Mouse (Mus musculus) adrenal gland, postnatal 4 days (tissue): Measurements from ENCODE around the gene Ucma. TPM values are rescaled to one million over a fixed set of nuclear protein-coding genes. Genes with fewer than 3 reads are reported as not detected.
A peak's percentile ranks its signal among the peaks of the same experiment; 100 is the strongest.

ENCODE experiments used
- DNase-seq, 2 experiments: peaks; one replicate each; pipeline ENCODE4 v3.0.0; 2021 to 2022; ENCODE audit warnings: low spot score in 2 of 2, mixed read lengths in 2 of 2
- total RNA-seq, 2 experiments: library from RNA; stranded (reverse); gene quantifications; 2 replicates each; pipeline ENCODE4 v1.2.3; 2021

Ucma gene
- total RNA-seq, 2 experiments from 2014 or later = not detected

DNA sequence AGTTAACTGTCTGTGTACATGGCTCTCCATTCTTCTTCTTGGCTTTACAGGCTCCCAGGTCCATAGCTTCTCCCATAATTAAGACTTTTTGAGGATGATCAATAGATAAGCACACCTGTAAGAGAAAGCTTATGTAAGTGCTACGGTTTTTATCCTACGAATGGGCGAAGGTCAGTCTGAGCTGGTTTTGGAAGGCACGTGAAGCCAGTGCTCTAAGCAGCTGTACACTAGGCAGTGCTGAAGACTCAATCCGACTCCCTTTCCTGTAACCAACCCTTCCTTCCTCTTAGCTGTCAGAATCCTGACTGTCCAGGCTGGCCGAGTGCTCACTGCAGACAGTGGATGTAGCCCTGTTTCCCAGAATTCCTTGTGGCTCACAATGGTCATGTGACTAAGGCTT lies 25.3 kb downstream of the Ucma start:
- DNase-seq = no peak

DNA sequence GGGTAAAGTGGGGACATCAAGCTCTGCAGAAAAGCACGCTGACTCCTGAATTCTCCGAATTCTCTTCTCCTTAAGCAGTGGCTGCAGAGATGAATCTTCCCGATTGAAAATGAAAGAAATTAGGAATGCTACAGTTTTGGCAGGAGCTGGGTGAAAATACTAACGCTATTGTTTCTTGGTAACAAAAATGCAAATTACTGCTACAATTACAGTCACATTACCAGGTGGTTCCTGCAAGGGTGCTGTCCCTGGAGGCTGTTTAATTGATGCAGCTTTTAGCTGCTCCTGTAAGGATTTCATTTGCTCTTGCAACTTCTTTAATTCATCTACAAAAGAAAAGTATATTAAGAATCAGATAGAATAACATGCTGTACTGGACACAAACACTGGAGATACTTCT lies 31.2 kb downstream of the Ucma start:
- DNase-seq = no peak

DNA sequence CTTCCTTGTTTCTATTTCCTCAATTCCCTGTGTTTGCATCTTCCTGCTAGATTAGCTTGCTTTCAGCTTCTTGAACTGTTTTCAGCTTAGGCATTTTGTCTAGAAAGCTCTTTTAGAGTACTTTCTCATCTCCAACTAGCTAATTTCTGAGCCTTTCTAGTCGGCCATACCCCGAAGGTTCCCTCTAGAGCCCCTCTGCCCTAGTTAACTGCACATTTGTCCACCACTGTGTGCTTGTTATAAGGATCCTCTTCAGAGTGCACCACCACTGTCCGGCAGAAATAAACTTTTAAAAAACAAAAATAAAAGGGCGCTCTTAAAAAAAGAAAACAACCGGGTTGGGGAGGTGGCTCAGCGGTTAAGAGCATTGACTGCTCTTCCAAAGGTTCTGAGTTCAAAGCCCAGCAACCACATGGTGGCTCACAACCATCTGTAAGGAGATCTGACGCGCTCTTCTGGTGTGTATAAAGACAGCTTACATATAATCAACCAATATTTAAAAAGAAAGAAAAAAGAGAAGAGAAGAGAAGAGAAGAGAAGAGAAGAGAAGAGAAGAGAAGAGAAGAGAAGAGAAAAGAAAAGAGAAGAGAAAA lies 36.1 kb downstream of the Ucma start:
- no peak for DNase-seq

DNA sequence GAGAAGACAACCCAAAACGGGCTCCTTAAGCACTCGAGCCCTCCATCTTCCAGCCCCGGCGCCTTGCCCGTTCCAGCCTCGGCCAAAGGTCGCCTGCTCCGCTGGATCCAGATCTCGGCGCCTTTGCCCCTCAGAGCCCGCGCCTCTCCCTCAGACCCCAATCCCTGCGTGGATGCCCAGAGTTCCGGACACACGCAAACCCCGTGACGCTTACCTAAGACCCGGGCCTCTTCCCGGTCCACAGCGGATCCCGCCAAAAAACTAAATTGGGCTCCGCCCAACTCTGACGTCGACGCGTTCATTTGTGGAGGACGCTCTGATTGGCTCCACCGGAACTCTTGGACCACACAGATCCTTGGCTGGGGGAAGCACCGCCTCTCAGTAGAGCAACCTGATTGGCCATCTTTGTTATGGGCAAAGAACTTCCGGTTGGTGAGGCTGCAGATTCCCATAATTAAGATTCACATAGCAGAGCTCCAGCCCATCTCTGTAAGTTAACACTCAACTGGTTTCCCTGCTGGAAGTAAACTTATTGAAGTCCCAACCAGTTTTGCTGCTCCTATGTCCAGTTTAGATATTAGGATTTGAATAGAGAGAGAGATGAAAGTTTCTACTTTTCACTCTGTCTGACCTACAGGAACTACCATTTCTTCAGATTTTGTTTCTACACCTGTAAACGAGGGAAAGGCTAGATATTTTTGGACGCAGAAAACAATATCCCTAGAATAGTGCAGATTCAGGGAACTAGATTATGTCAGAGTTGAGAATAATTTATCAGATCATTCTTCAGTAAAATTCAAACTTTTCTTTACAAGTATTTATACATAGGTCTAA lies 36.8 kb downstream of the Ucma start, which contains the start of gene Mcm10:
Mcm10 (minus strand) TSS at position 301 of the 834 bp plus-strand sequence.
- DNase-seq = peak; percentile 74 to 79

DNA sequence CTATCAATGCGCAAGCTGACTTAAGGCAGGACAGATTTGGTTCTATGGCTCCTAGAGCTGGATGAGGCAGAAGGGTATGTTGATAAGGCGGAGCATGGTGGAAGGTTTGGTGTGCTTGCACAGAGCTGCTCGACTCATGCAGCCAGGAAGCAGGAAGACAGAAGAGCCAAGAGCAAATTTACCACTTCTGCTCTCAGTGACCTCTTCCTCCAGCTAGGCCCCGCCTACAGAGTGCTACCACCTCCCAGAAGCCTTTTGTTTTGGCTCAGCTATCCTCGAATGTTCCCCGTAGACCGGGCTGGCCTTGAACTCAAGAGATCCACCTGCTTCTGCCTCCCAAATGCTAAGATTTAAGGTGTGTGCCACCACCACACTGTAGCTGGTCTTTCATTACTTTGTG lies 38.7 kb downstream of the Ucma start:
- DNase-seq = no peak

DNA sequence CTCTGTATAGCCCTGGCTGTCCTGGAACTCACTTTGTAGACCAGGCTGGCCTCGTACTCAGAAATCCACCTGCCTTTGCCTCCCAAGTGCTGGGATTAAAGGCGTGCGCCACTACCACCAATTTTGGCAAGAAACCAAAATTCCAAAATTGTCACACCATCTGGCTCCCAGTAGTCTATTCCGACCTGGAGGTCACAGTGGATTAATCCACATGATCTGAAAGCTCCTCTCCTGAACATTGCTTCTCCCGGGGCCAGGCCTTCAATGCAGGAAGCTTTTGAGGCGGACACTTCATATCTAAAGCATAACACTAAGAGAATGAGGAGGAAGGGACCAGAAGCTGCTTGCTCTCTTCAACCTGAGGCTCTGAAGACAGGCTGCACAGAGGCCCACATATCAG lies 39.6 kb downstream of the Ucma start:
- no peak for DNase-seq

DNA sequence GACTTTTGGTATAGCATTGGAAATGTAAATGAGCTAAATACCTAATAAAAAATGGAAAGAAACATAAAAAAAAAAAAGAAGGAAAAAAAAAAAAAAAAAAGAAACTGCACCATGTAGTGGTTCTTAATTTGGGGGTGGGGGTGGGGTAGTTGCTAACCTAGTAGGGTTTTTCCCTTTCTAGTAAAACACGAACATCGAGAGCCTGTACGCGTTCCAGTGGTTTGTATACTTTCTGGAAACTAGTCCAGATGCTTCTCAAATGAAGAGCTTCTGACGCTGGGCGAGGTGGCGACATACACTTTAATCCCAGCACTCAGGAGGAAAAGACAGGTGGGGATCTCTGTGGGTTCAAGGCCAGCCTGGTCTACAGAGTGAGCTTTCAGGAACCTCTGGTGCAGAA lies 41.0 kb downstream of the Ucma start:
- DNase-seq = no peak

DNA sequence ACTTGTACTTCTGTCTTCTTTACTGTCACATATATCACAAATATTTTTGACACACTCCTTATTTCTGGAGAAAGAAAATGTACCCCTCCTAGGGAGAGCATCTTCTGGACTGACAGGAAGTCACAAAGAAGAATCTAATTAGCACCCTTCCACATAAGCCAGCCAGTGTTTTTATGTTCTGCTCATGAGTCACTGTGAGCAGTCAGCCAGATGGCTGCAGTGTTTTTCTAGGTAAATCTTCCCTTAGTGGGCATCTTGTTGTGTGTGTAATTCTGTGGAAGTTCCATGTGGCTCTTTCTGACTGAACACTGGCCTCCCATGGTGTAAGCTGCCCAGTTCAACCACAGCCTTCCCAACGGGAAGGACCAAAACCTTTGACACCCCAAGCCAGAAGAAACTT lies 43.8 kb downstream of the Ucma start:
- DNase-seq = no peak

DNA sequence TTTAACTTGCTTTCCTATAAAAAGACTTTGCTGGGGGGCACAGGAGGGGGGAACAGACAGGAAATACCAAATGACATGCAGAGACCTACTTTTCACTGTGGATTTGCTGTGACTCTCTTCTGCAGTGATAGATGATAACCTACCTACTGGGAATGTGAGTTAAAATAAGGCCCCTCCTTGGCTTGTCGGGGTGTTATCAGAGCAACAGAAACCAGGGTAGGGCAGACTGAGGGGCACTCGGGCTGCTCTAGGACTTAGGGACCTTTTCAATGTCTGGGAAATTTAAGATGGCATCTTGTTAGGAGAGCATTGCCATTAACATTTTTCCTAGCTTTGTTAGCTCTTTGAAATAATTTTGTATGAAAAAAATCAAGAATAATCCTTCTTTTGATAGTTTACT lies 47.4 kb downstream of the Ucma start:
- DNase-seq = no peak

DNA sequence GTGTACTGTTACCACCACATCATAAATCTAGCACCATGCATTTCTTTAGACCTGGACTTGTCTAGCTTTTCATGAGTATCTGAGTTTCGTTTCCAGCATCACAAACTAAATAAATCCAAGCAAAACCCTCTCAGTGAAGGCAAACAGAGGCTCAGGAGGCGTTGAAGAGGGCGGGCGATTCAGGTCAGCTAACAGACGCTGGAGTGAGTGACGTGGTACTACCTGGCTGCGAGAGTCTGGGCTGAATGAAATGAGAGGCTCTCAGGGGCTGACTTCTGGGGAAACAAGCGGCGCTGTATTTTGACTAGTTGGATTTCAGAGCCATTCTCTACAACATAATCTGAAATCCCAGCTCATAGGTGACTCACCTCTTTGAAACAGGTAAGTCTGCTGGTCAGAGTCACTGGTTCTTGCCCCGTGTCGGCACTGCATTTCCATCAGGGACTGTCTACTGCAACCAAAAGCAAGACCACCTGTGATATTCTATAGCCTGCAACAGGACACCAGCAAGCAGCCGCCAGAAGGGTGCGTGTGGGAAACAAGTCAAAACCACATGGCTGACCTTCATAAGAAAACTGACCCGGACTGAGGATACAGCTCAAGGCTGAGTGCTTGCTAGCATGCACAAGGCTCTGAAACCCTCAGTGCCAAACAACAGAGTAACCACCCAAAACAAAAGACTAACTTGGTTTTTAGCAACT lies 47.9 kb downstream of the Ucma start:
- no peak for DNase-seq

DNA sequence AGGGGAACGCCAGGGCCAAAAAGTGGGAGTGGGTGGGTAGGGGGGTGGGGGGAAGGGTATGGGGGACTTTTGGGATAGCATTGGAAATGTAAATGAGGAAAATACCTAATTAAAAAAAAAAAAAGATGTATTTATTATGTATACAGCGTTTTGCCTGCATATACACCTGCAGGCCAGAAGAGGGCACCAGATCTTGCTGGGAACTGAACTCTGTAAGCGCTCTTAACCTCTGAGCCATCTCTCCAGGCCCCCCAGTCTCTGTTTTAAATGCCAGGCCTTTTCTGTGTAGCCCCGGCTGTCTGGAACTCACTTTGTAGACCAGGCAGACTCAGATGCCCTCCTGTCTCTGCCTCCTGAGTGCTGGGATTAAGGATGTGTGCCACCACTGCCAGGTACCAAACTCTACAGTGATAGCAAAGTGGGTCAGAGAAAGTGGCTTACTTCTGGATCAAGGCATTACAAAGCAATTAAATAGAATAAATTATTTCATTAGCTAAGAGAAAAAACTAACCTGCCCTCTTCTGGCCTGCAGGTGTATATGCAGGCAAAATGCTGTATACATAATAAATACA lies 49.3 kb downstream of the Ucma start:
- no peak for DNase-seq

DNA sequence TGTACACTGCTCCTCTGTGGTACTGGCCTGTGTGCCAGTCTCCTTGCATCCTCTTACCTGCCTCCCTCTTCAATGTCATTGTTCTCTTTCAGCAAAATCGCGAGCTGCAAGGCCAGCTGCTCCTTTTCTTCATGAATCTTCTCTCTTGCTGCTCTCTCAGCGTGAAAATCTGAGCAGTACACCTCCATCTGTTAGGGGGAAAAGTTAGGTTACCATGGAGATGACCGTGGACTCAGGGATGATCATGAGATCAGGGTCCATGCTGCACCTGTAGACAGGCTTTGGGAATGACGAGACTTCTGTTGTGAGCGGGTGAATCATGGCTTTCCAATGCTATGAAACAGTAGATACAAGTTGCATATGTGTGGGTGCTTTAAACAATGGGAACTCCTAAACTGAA lies 51.1 kb downstream of the Ucma start:
- no peak for DNase-seq

DNA sequence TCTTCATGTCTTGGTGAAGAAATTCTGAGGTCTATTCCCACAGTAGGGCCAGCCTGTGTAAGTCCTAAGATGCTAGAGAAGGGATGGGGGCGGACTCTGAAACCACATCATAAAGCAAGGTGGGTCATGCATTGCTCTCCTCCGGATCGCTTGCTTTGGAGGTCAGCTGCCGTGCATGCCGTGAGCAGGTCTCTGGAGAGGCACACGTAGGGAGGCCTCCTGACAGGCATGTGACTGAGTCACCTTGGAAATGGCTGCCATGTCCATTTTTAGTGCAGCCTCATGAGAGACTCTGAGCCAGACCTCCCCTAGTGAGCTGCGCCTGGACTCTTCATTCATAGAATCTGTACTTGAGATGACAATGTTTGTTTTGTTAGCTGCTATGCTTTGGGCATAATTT lies 52.1 kb downstream of the Ucma start:
- DNase-seq = no peak

DNA sequence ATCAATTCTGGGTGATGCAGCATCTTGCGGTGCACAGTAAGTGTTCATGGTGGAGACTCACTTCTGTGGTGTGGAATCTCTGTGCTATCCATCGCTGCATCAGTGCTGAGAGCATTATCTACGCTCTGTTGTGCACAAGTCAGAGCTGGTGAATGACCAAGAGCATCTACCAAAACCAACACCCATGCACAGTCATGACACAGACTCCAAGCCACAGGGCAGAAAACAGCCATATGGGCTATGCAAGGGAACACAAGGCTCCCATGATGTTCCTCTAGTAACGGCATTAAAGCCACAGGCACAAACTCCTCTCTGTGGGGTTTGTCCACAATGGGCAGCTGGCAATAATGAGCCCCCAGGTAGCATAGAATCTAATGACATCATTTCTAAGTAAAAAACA lies 53.9 kb downstream of the Ucma start:
- DNase-seq = no peak

DNA sequence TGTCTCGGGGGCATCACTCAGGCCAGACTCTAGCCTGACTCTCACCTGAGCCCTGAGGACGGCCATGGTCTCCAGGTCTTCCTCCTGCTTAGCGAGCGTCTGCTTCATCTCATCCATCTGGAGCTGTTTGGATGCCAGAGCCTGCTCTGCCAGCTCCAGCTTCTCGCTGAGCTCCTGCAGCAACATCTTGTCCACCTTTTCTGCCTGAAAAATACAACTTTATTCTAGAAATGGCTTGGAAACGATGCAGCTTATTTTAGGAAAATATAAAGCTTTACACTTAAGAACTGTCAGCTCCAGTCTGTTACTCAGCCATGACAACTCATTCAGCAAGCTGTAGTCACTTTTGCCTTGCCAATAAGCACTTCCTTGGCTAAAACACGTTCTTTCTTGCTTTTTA lies 55.3 kb downstream of the Ucma start:
- no peak for DNase-seq

DNA sequence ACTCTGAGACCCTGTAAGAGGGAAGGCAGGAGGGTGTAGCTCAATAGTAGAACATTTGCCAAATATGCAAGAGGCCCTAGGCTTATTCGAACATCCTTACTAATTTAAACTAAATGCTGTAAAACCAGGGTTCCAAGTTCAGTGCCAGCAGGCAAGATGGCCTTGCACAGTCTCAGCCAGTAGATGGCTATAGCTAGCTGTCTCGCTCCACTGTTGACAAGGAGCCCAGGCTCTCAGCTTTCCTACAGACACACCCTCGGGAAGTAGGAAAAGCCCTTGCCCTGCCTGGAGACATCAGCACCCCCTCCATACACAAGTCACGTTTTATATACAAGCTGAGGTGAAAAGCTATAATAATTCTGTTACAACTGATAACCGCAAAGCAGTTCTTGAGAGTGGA lies 56.7 kb downstream of the Ucma start:
- DNase-seq = no peak

DNA sequence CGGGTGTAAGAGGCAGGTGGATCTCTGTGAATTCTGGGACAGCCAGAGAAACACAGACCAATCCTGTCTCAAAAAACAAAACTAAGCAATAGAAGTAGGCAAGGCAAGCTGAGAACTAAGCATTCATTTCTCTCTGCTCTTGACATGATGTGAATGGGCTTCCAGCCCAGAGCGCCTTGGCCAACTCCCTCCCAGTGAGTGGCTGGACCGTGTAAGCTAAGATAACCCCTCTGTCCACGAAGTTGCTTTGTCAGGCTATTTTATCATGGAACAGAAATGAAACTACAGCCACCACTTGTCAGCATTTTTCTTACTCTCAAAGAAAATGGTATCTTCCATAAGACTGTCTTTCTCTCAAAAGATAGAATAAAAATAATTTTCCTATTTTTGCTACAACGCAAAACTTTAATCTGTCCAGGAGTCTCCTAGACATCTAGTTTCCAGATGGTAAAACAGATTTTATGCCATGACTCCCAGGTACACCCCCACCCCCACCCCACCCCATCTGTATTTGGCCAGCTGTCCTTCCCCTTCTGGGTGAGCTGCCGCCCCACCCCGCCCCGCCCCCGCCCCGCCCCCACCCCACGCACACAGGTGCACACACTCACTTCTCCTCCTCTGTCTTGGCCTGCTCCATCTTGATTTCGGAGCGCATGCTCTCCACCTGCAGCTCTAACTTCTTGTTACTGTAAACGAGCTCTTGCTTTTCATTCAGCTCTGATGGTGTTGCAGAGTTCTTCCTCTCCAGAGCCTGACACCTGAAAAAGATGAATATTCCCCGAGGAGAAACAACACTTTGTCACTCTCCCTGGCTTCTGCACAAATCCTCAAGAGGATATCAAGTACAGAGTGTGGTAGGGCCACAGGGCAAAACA lies 57.9 kb downstream of the Ucma start:
- no peak for DNase-seq

DNA sequence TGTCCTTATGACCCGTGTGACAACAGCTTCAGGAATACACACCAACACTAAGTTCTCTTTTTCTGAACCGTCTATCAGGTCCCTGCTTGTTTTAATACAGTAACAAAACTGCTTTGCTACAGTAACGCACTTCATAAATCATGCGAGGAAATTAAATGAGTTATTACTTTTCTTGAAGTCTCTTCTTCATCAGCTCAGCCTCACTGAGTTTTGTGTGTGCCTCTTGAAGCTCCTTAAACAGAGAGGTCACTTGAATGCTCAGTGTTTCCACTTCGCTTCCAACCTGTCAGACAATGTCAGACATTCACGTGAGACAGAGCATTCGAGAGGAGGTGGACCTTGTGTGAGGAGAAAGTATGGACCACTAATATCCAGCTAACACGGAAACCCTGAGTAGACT lies 58.9 kb downstream of the Ucma start:
- DNase-seq = no peak

DNA sequence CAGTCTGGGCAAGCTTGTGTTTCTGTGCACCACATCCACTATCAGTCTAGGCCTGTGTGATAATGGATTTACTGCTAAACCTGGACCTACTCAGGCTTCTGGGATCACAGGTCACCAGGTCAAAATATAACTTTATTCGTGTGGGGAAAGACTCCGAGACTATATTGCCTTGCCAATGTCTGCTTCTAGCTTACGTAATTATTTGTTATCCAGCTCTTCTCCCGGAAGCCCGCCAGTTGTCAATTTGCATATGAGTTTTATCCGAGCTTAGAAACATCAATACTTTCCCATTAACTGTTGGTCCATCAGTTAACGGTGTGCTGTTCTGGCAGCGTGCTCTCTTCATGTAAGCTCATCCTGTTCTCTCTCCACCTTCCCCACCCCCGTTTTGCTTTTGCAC lies 59.3 kb downstream of the Ucma start:
- DNase-seq = no peak
